Mouse (Mus musculus): ENCODE results near the gene Plcb4.
"Not testable (repeated sequence)": the region's sequence is repeated elsewhere in the genome, so short reads cannot be mapped to it uniquely, and the experiment has no call there.

DNA sequence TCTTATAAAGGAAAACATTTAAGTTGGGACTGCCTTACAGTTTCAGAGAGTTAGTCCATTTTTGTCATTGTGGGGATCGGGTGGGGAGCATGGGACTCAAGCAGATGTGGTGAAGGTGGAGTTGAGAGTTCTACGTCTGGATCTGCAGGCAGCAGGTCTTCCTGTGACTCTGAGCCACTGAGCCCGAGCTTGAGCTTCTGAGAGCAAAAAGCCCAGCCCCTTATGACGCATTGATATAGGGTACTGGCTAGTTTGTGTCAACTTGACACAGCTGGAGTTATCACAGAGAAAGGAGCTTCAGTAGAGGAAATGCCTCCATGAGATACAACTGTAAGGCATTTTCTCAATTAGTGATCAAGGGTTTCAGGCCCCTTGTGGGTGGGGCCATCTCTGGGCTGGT lies 241.1 kb downstream of the Plcb4 start:
- not testable (repeated sequence) for TF ChIP-seq E2F4 (IDR thresholded peaks at IDR 0.05; ENCODE audit: insufficient replicate concordance, low read depth, low read length); MYC (IDR thresholded peaks at IDR 0.05; ENCODE audit: low read depth, low read length); SMC3 (IDR thresholded peaks at IDR 0.05; ENCODE audit: low read depth, low read length); POLR2A (IDR thresholded peaks at IDR 0.05; ENCODE audit: low read depth, low read length); CTCF (conservative IDR thresholded peaks at IDR 0.05 in 1 of 2, IDR thresholded peaks at IDR 0.05 in 1 of 2; ENCODE audit: low read depth in 2 of 2, low read length in 2 of 2); MEF2A (IDR thresholded peaks at IDR 0.05; ENCODE audit: borderline replicate concordance, low read depth, low read length); JUND (conservative IDR thresholded peaks at IDR 0.05; ENCODE audit: low read depth, low read length); NRF1 (IDR thresholded peaks at IDR 0.05; ENCODE audit: low read depth, low read length); ZKSCAN1 (IDR thresholded peaks at IDR 0.05; ENCODE audit: borderline replicate concordance, low read depth, low read length); KAT2A (IDR thresholded peaks at IDR 0.05; ENCODE audit: insufficient replicate concordance, low read length); CHD2 (IDR thresholded peaks at IDR 0.05; ENCODE audit: low read length); MAZ (IDR thresholded peaks at IDR 0.05; ENCODE audit: low read depth, low read length); TBP (conservative IDR thresholded peaks at IDR 0.05; ENCODE audit: low read depth, low read length); ZNF384 (IDR thresholded peaks at IDR 0.05; ENCODE audit: low read depth, low read length)

All from CH12.LX (cell line).